Mouse (Mus musculus) hindbrain, postnatal 0 days (tissue): ENCODE measurements around the gene Rinl. TPM values are rescaled to one million over a fixed set of nuclear protein-coding genes. Genes with fewer than 3 reads are reported as not detected.
A peak's percentile ranks its signal among the peaks of the same experiment; 100 is the strongest.

Source experiments
- ATAC-seq: fragments of 200-750 bp; cut with Nextera tagmentation; 2 replicates; pipeline ENCODE4 v1.8.0; 2017; ENCODE audit warnings: mild to moderate bottlenecking, moderate TSS enrichment, moderate library complexity
- DNase-seq: peaks from one replicate; pipeline ENCODE4 v3.0.0-alpha.2; 2015; ENCODE audit warnings: low spot score
- H3K27ac ChIP-seq: fragments of 300-500 bp; sonication (generic); 2 replicates; pipeline ENCODE4 v1.5.1; 2014; ENCODE audit warnings: mild to moderate bottlenecking
- H3K27me3 ChIP-seq: fragments of 300-500 bp; sonication (generic); 2 replicates; pipeline ENCODE4 v1.6.1; 2014; ENCODE audit warnings: low read length, mixed read lengths; ENCODE audit not compliant: insufficient read depth
- H3K36me3 ChIP-seq: fragments of 300-500 bp; sonication (generic); 2 replicates; pipeline ENCODE4 v1.6.1; 2014; ENCODE audit warnings: low read length, mixed read lengths; ENCODE audit not compliant: insufficient read depth
- H3K4me1 ChIP-seq: fragments of 300-500 bp; sonication (generic); 2 replicates; pipeline ENCODE4 v1.6.1; 2014; ENCODE audit warnings: antibody characterized with exemption, low read length, mixed read lengths; ENCODE audit not compliant: insufficient read depth
- H3K4me2 ChIP-seq: fragments of 300-500 bp; sonication (generic); 2 replicates; pipeline ENCODE4 v1.6.1; 2014; ENCODE audit warnings: low read depth, mild to moderate bottlenecking, low read length, moderate library complexity, mixed read lengths
- H3K4me3 ChIP-seq: fragments of 300-500 bp; sonication (generic); 2 replicates; pipeline ENCODE4 v1.5.1; 2014; ENCODE audit warnings: low read length
- H3K9ac ChIP-seq: fragments of 300-500 bp; sonication (generic); replicated peaks from 2 replicates; pipeline ENCODE4 v1.6.1; 2014; ENCODE audit warnings: mild to moderate bottlenecking, low read length, moderate library complexity, mixed read lengths
- H3K9me3 ChIP-seq: fragments of 300-500 bp; sonication (generic); 2 replicates; pipeline ENCODE4 v1.6.1; 2016; ENCODE audit warnings: low read length, mixed read lengths
- CTCF ChIP-seq: IDR thresholded peaks from 2 replicates; pipeline ENCODE4 v1.5.1; 2016; ENCODE audit warnings: antibody characterized with exemption, control low read depth, low read depth
- WGBS: fragments of 180-500 bp; shearing (Covaris S2); extraction: QIAGEN DNeasy Blood & Tissue Kit; methylation state at CpG from one replicate; pipeline ENCODE4 v1.1.7; 2014; 5-methylcytosine and 5-hydroxymethylcytosine counted together
- polyA plus RNA-seq: library from polyadenylated mRNA; unstranded; fragments of >200 nt; fragmentation: Nextera tagmentation; extraction: Ambion mirVana; gene quantifications from 2 replicates; pipeline ENCODE4 v1.2.1, GENCODE M21; 2015
- total RNA-seq: library from RNA; depleted of rRNA; stranded (reverse); fragments of >200 nt; gene quantifications from 2 replicates; pipeline ENCODE4 v1.2.3, GENCODE M21; 2014

The Rinl gene
- total and polyA plus RNA-seq, 2 experiments from 2014 or later, result 1.2 to 1.4 TPM

DNA sequence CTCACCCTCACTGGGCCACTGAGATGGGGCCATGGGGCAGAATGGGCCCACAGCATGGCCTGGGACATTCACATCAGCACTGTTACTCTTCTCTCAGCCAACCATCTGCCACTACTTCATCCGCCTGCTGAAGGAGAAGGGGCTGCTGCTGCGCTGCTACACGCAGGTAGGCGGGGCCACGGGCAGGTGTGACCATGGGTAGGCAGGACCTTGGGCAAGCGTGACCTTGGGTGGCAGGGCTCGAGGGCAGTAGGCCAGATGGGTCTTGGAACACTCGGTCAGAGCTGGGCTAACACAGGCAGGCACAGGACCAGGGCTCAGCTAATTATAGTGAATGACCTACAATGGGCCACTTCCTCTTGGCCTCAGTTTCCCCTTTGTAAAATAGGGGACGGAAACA, 9.9 kb upstream of the Rinl start:
- DNase-seq (no peak), ATAC-seq (no peak)
- TF ChIP-seq CTCF, result no peak
- Histone ChIP-seq H3K9me3 (no peaks in the 10 kb centered on the region), H3K9ac (no peak overlapping the region), H3K4me2 (no peak overlapping the region), H3K27me3 (no peaks in the 10 kb centered on the region), H3K36me3 (peaks cover 10% of the 10 kb centered on the region; the same call in 1 of the 2 replicates), H3K4me3 (no peak overlapping the region), H3K4me1 (0 out of 2 replicates have a peak, but pooled peaks cover 5% of the 10 kb centered on the region), H3K27ac (no peak overlapping the region)
- WGBS, result 86% methylated on average over 9 of the region's 9 CpGs

DNA sequence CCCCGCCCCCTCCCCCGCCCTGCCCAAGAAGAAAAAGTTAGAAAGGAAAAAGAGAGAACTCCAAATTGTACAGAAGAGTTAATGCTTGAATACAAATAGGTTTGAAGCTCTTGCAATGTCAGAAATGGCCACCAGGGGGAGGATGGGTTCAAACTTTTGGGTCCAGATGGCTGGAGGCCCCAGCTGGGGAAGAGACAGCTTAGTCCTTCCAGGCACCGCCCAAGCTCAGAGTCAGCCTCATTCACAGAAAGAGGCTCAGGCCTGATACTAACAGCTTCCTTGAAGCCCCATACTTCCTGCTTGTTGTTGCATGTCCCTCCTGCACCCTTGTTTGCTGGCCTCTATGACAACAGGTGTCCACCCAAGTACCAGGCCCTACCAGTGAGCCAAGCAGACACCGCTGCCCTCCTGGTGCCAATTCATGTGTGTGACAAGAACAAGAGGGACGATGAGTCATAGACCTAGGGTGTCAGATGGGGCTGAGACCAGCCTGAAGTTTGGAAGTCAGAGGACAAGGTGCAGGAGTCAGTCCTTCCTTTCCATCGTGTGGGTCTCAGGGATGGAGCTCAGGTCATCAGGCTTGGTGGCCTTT, 8.6 kb upstream of the Rinl start:
- Histone ChIP-seq H3K27me3 (no peaks in the 10 kb centered on the region), H3K4me2 (no peak overlapping the region), H3K9ac (no peak overlapping the region), H3K4me3 (no peak overlapping the region), H3K9me3 (no peaks in the 10 kb centered on the region), H3K4me1 (no peaks in the 10 kb centered on the region), H3K27ac (peak overlapping the region; percentile 62; the same call in 1 of the 2 replicates), H3K36me3 (peaks cover 10% of the 10 kb centered on the region; the same call in 1 of the 2 replicates)
- peak; percentile 86 for TF ChIP-seq CTCF
- peak; percentile 78 for ATAC-seq
- 44% methylated on average over 6 of the region's 6 CpGs for WGBS
- DNase-seq, result peak; percentile 95

DNA sequence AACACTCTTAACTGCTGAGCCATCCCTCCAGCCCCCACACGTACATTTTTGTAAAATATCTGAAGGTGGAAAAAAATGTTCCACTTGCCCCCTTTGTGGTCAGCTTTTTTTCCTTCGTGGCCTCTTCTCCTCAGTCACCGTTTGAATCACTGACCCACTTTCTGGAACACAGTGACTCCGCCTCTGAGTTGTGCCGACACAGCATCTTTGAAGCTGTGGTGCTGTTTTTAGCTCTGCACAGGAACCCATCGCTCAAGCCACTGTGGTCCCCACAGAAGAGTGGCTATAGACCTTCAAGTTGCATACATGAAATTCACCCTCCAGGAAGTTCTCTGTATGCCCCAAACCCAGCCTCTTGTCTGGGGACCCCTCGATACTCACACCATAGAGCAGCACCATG, 7.9 kb upstream of the Rinl start:
- Histone ChIP-seq H3K36me3 (peaks cover 10% of the 10 kb centered on the region; the same call in 1 of the 2 replicates), H3K4me3 (no peak overlapping the region), H3K4me1 (no peaks in the 10 kb centered on the region), H3K4me2 (no peak overlapping the region), H3K9ac (no peak overlapping the region), H3K27me3 (no peaks in the 10 kb centered on the region), H3K9me3 (no peaks in the 10 kb centered on the region), H3K27ac (peak overlapping the region; percentile 62; the same call in 1 of the 2 replicates)
- no peak for TF ChIP-seq CTCF
- no peak for ATAC-seq
- 74% methylated on average over 7 of the region's 7 CpGs for WGBS
- DNase-seq, result no peak

DNA sequence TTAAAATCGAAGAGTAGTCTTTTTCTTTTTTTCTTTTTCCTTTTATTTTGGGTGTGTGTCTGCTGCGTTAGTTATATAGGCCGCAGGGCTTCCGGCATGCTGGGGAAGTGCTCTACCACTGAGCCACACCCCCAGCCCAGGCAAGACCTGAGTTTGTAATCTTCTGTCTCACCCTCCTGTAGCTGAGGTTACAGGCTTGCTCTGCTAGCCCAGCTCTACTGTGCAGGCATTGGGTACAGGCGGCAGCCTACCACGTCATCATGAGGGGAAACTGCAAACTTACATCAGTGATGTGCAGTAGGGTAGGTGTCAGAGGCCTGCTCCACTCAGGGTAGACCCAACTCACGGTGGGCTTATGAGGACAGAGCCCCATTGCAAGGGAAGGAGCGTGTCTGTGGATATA, 7.5 kb upstream of the Rinl start:
- no peak for TF ChIP-seq CTCF
- Histone ChIP-seq H3K36me3 (peaks cover 10% of the 10 kb centered on the region; the same call in 1 of the 2 replicates), H3K4me1 (no peaks in the 10 kb centered on the region)

DNA sequence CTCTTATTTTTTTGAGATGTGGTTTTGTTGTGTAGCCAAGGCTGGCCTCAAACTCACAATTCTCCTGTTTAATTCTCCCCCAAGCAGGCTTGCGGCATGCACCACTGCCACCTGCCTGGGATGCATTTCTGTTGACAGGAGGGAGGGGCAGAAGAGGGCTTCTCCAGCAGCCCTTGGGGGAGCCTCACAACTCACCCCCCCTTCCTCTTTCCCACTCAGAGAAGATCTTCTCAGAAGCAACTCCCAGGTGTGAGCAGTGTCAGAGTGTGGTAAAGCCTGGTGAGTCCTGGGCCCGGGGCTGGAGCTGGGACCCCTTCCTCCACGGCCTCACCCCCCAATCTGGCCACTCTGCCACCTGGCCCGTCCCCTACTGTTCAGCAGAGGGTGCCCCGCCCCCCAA, 3.6 kb upstream of the Rinl start:
- Histone ChIP-seq H3K36me3 (peaks cover 4% of the 10 kb centered on the region; the same call in 1 of the 2 replicates), H3K4me3 (no peak overlapping the region), H3K4me1 (no peaks in the 10 kb centered on the region), H3K27me3 (no peaks in the 10 kb centered on the region), H3K4me2 (no peak overlapping the region), H3K9me3 (no peaks in the 10 kb centered on the region), H3K9ac (no peak overlapping the region), H3K27ac (no peak overlapping the region)
- no peak for DNase-seq
- no peak for TF ChIP-seq CTCF
- no peak for ATAC-seq
- WGBS, result 78% methylated on average over 5 of the region's 5 CpGs

More for the DNA sequence above, 7.5 kb upstream of the Rinl start:
- WGBS, result 91% methylated on average over 8 of the region's 8 CpGs
- no peak for ATAC-seq
- H3K9ac ChIP-seq, result no peak overlapping the region
- H3K4me2 ChIP-seq, result no peak overlapping the region
- no peak for DNase-seq
- no peak overlapping the region for H3K4me3 ChIP-seq
- H3K27ac ChIP-seq, result no peak overlapping the region; the same call in 1 of the 2 replicates
- H3K27me3 ChIP-seq, result no peaks in the 10 kb centered on the region
- H3K9me3 ChIP-seq, result no peaks in the 10 kb centered on the region

DNA sequence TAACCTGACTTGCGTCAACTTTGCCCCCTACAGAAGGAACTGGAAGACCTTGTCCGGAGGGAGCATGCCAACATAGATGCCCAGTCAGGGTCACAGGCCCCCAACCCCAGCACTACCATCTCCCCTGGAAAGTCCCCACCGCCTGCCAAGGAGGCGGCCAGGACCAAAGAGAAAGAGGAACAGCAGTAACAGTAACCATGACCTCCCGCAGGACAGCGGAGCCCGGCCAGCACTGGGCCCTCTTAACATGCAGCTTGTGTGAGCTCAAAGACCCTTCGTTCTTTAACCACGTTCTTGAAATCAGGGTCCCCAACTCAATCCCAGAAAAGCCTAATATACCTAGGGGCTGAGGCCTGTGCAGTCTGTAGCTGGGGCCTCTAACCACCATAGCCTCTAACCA, 885 bp upstream of the Rinl start:
- TF ChIP-seq CTCF, result no peak
- Histone ChIP-seq H3K9me3 (no peaks in the 10 kb centered on the region), H3K4me3 (no peak overlapping the region), H3K4me2 (no peak overlapping the region), H3K27ac (no peak overlapping the region), H3K36me3 (peaks cover 1% of the 10 kb centered on the region; the same call in 1 of the 2 replicates), H3K4me1 (no peaks in the 10 kb centered on the region), H3K27me3 (no peaks in the 10 kb centered on the region), H3K9ac (no peak overlapping the region)
- DNase-seq (no peak), ATAC-seq (no peak)
- 90% methylated on average over 9 of the region's 9 CpGs for WGBS

DNA sequence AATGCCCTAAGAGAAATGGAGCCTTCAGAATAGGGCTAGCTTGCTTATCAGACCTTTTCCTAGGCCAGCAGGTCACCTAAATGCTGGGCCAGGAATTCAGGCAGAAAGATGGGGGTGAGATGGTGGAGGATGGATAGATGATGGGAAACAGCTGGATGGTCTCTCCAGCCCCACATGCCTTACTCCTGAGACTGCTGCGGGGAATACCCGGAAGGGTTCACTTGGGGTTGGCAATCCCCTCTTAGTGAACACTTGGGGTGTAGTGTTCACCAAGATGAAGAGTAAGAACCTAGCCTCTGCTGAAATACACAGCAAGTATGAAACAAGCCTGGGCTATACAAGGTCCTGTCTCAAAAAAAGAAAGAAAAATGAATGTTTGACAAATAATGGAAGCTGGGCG, 466 bp downstream of the Rinl start:
- no peak overlapping the region for H3K4me3 ChIP-seq
- TF ChIP-seq CTCF, result no peak
- H3K9ac ChIP-seq, result no peak overlapping the region
- no peaks in the 10 kb centered on the region for H3K27me3 ChIP-seq
- H3K4me2 ChIP-seq, result no peak overlapping the region
- no peak overlapping the region for H3K27ac ChIP-seq
- H3K36me3 ChIP-seq, result no peaks in the 10 kb centered on the region; the same call in 1 of the 2 replicates
- H3K9me3 ChIP-seq, result no peaks in the 10 kb centered on the region
- no peak for ATAC-seq
- DNase-seq, result no peak
- WGBS, result 89% methylated on average over 3 of the region's 3 CpGs
- H3K4me1 ChIP-seq, result no peaks in the 10 kb centered on the region
